In the genomic region with DNA sequence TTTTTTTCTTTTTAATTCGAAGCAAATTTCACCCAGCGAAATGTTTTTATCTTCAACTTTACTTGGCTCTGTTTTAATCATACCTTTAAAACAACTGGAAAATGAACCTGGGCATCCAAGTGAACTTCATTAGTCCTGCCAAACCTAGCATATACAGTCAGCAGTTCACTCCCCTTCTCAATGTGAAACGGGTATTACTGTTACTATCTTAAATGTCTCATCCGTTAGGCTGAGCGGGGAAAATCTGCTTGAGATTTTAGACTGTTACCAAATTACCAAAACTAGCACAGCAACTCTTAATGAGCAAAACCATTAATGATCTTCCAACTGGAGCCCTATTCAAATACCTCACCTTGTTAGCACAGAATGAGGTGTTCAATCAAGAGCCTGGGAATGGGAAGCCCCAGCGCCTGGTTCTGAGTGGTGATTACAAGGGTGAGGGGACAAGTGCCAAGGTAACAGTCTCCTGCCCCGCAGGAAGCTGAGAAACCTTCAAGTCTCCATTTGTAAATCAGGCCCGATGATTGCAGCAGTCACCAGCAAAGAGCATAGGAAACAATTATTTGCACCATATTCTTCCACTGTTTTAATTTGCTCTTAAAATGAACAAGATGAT, we compare ENCODE assay signal across 18 mouse cellular contexts.
DNase-seq lines count a peak whose midpoint lies in the region; ATAC-seq and TF ChIP-seq lines count a peak whose summit lies in the region.
"Had no signal": no experiment of that assay in that cellular context is flagged by ENCODE, and none has a peak within 500 bp of the region (broad histone marks: within the 10 kb centered on the region; RNA-seq: fewer than 3 reads in every experiment).

No protein-coding gene starts in this region.

- DNase-seq in forebrain, postnatal 0 days = no peak
- DNase-seq in midbrain, embryonic 14.5 days = peak; percentile 11
- DNase-seq in cerebellum, postnatal 10 days = peak; percentile 93 to 94
- no peak for DNase-seq in gastrocnemius, postnatal 10 days
- DNase-seq: adrenal gland, adult 8-10 months; heart, adult 2 months; kidney, postnatal 14 days; lung, adult 18-20 months; lung, postnatal 36 days had no signal

- H3K4me3 ChIP-seq in forebrain, embryonic 12.5 days (replicated peaks) = no peak overlapping the region
- no peak overlapping the region for H3K4me3 ChIP-seq in forebrain, postnatal 0 days (ENCODE audit: low read depth, low read length)
- H3K4me3 ChIP-seq in midbrain, embryonic 14.5 days (replicated peaks; ENCODE audit: low read depth, low read length) = no peak overlapping the region
- H3K4me3 ChIP-seq in midbrain, embryonic 15.5 days = no peak overlapping the region
- no peak overlapping the region for H3K4me3 ChIP-seq in forebrain, embryonic 16.5 days (replicated peaks; ENCODE audit: low read length)
- H3K4me3 ChIP-seq in intestine, embryonic 16.5 days (ENCODE audit: low read length) = no peak overlapping the region
- H3K4me3 ChIP-seq: embryonic facial prominence, embryonic 15.5 days; heart, adult 2 months; heart, embryonic 15.5 days; hindbrain, embryonic 13.5 days; stomach, embryonic 15.5 days had no signal

- H3K4me1 ChIP-seq in forebrain, embryonic 12.5 days = peaks cover 4% of the 10 kb centered on the region; the same call in 1 of the 2 replicates
- H3K4me1 ChIP-seq in forebrain, postnatal 0 days (ENCODE audit: insufficient read depth) = no peaks in the 10 kb centered on the region
- H3K4me1 ChIP-seq in midbrain, embryonic 14.5 days (ENCODE audit: control insufficient read depth, insufficient read depth, low read length) = 0 out of 2 replicates have a peak, but pooled peaks cover 3% of the 10 kb centered on the region
- 0 out of 2 replicates have a peak, but pooled peaks cover 4% of the 10 kb centered on the region for H3K4me1 ChIP-seq in midbrain, embryonic 15.5 days
- peaks cover 4% of the 10 kb centered on the region for H3K4me1 ChIP-seq in forebrain, embryonic 16.5 days (replicated peaks; ENCODE audit: control insufficient read depth, insufficient read depth, low read length)
- H3K4me1 ChIP-seq in intestine, embryonic 16.5 days (ENCODE audit: control insufficient read depth, insufficient read depth, low read length) = no peaks in the 10 kb centered on the region
- H3K4me1 ChIP-seq: embryonic facial prominence, embryonic 15.5 days; heart, embryonic 15.5 days; stomach, embryonic 15.5 days had no signal

- no peak overlapping the region for H3K27ac ChIP-seq in forebrain, embryonic 12.5 days
- H3K27ac ChIP-seq in forebrain, postnatal 0 days (ENCODE audit: low read depth, low read length) = no peak overlapping the region
- no peak overlapping the region for H3K27ac ChIP-seq in midbrain, embryonic 14.5 days (replicated peaks; ENCODE audit: low read depth, low read length)
- no peak overlapping the region for H3K27ac ChIP-seq in midbrain, embryonic 15.5 days
- H3K27ac ChIP-seq in forebrain, embryonic 16.5 days (ENCODE audit: low read length) = no peak overlapping the region
- no peak overlapping the region for H3K27ac ChIP-seq in intestine, embryonic 16.5 days (ENCODE audit: low read length)
- H3K27ac ChIP-seq: embryonic facial prominence, embryonic 15.5 days; heart, adult 2 months; heart, embryonic 15.5 days; hindbrain, embryonic 13.5 days; stomach, embryonic 15.5 days had no signal

- peak; percentile 86; the same call in 1 of the 2 replicates for ATAC-seq in forebrain, embryonic 12.5 days (ENCODE audit: low FRiP score)
- no peak for ATAC-seq in forebrain, postnatal 0 days
- ATAC-seq in midbrain, embryonic 14.5 days (ENCODE audit: low FRiP score, low TSS enrichment) = no peak
- ATAC-seq in midbrain, embryonic 15.5 days (replicated peaks) = no peak
- peak; percentile 71 for ATAC-seq in forebrain, embryonic 16.5 days
- no peak for ATAC-seq in intestine, embryonic 16.5 days
- ATAC-seq: intestine, postnatal 0 days had no signal

- no peak for TF ChIP-seq CTCF in forebrain, postnatal 0 days (IDR thresholded peaks at IDR 0.05; ENCODE audit: low read depth)

- H3K9me3 ChIP-seq in forebrain, embryonic 12.5 days = no peaks in the 10 kb centered on the region
- no peaks in the 10 kb centered on the region for H3K9me3 ChIP-seq in forebrain, postnatal 0 days (ENCODE audit: low read length)
- H3K9me3 ChIP-seq in midbrain, embryonic 14.5 days (ENCODE audit: control insufficient read depth, low read length) = no peaks in the 10 kb centered on the region
- H3K9me3 ChIP-seq in midbrain, embryonic 15.5 days = no peaks in the 10 kb centered on the region
- no peaks in the 10 kb centered on the region for H3K9me3 ChIP-seq in forebrain, embryonic 16.5 days (ENCODE audit: control insufficient read depth, low read length)
- H3K9me3 ChIP-seq in intestine, embryonic 16.5 days (ENCODE audit: control insufficient read depth, low read length) = no peaks in the 10 kb centered on the region
- H3K9me3 ChIP-seq: embryonic facial prominence, embryonic 15.5 days; heart, embryonic 15.5 days; hindbrain, embryonic 13.5 days; stomach, embryonic 15.5 days had no signal

- WGBS in forebrain, embryonic 12.5 days = 49% methylated on average over 8 of the region's 8 CpGs
- 40% methylated on average over 8 of the region's 8 CpGs for WGBS in forebrain, postnatal 0 days
- 70% methylated on average over 8 of the region's 8 CpGs for WGBS in midbrain, embryonic 14.5 days
- 62% methylated on average over 8 of the region's 8 CpGs for WGBS in midbrain, embryonic 15.5 days
- WGBS in forebrain, embryonic 16.5 days = 36% methylated on average over 8 of the region's 8 CpGs
- 62% methylated on average over 8 of the region's 8 CpGs for WGBS in intestine, embryonic 16.5 days

- no peaks in the 10 kb centered on the region for H3K27me3 ChIP-seq in forebrain, embryonic 12.5 days
- H3K27me3 ChIP-seq in forebrain, postnatal 0 days (ENCODE audit: insufficient read depth, low read length) = no peaks in the 10 kb centered on the region
- H3K27me3 ChIP-seq in midbrain, embryonic 14.5 days (ENCODE audit: control insufficient read depth, insufficient read depth, low read length) = no peaks in the 10 kb centered on the region
- H3K27me3 ChIP-seq in midbrain, embryonic 15.5 days (replicated peaks) = no peaks in the 10 kb centered on the region
- H3K27me3 ChIP-seq in forebrain, embryonic 16.5 days (replicated peaks; ENCODE audit: control insufficient read depth, insufficient read depth, low read length) = no peaks in the 10 kb centered on the region
- H3K27me3 ChIP-seq in intestine, embryonic 16.5 days (replicated peaks; ENCODE audit: control insufficient read depth, insufficient read depth, low read length) = no peaks in the 10 kb centered on the region
- H3K27me3 ChIP-seq: embryonic facial prominence, embryonic 15.5 days; heart, embryonic 15.5 days; hindbrain, embryonic 13.5 days; stomach, embryonic 15.5 days had no signal

- no peak overlapping the region for H3K9ac ChIP-seq in forebrain, embryonic 12.5 days
- no peak overlapping the region for H3K9ac ChIP-seq in forebrain, postnatal 0 days
- no peak overlapping the region for H3K9ac ChIP-seq in midbrain, embryonic 14.5 days (replicated peaks; ENCODE audit: low read length)
- no peak overlapping the region for H3K9ac ChIP-seq in midbrain, embryonic 15.5 days
- H3K9ac ChIP-seq in forebrain, embryonic 16.5 days (replicated peaks; ENCODE audit: low read depth, low read length) = no peak overlapping the region
- H3K9ac ChIP-seq in intestine, embryonic 16.5 days (ENCODE audit: low read depth, low read length) = no peak overlapping the region
- H3K9ac ChIP-seq: embryonic facial prominence, embryonic 15.5 days; heart, embryonic 15.5 days; hindbrain, embryonic 13.5 days; stomach, embryonic 15.5 days had no signal

- no peak overlapping the region for H3K4me2 ChIP-seq in forebrain, embryonic 12.5 days
- no peak overlapping the region for H3K4me2 ChIP-seq in forebrain, postnatal 0 days (ENCODE audit: low read depth)
- H3K4me2 ChIP-seq in midbrain, embryonic 14.5 days (ENCODE audit: low read length) = no peak overlapping the region
- no peak overlapping the region for H3K4me2 ChIP-seq in midbrain, embryonic 15.5 days
- peak overlapping the region; percentile 17; the same call in 1 of the 2 replicates for H3K4me2 ChIP-seq in forebrain, embryonic 16.5 days (ENCODE audit: low read length)
- H3K4me2 ChIP-seq in intestine, embryonic 16.5 days (ENCODE audit: low read depth, low read length) = no peak overlapping the region
- H3K4me2 ChIP-seq: embryonic facial prominence, embryonic 15.5 days; heart, embryonic 15.5 days; hindbrain, embryonic 13.5 days; stomach, embryonic 15.5 days had no signal

- no peaks in the 10 kb centered on the region for H3K36me3 ChIP-seq in forebrain, embryonic 12.5 days (replicated peaks)
- H3K36me3 ChIP-seq in forebrain, postnatal 0 days (ENCODE audit: insufficient read depth) = no peaks in the 10 kb centered on the region
- H3K36me3 ChIP-seq in midbrain, embryonic 14.5 days (ENCODE audit: control insufficient read depth, insufficient read depth, low read length) = no peaks in the 10 kb centered on the region
- H3K36me3 ChIP-seq in midbrain, embryonic 15.5 days (replicated peaks) = no peaks in the 10 kb centered on the region
- no peaks in the 10 kb centered on the region for H3K36me3 ChIP-seq in forebrain, embryonic 16.5 days (ENCODE audit: control insufficient read depth, insufficient read depth)
- H3K36me3 ChIP-seq in intestine, embryonic 16.5 days (ENCODE audit: control insufficient read depth, insufficient read depth, low read length) = no peaks in the 10 kb centered on the region
- H3K36me3 ChIP-seq: embryonic facial prominence, embryonic 15.5 days; heart, embryonic 15.5 days; hindbrain, embryonic 13.5 days; stomach, embryonic 15.5 days had no signal

Comparison
In these comparisons a context has a peak if more than half of its experiments do, and no peak if none do; other contexts are left out.
1. ATAC-seq: peak in forebrain, embryonic 12.5 days (single experiment) and forebrain, embryonic 16.5 days (single experiment); none in forebrain, postnatal 0 days (single experiment), midbrain, embryonic 14.5 days (single experiment), midbrain, embryonic 15.5 days (single experiment) and intestine, embryonic 16.5 days (single experiment).
2. DNase-seq: peak in midbrain, embryonic 14.5 days (single experiment) and cerebellum, postnatal 10 days (2 of 2); none in forebrain, postnatal 0 days (single experiment) and gastrocnemius, postnatal 10 days (single experiment).